Mouse (Mus musculus) olfactory bulb, adult 2 months (tissue): ENCODE measurements around the gene Akt1s1.

Source experiments
- CTCF ChIP-seq: fragments of 200-500 bp; IDR thresholded peaks from 2 replicates; pipeline ENCODE4 v1.5.1; 2012; ENCODE audit warnings: low read depth, mild to moderate bottlenecking, low read length, moderate library complexity; ENCODE audit not compliant: insufficient read depth
- POLR2A ChIP-seq: fragments of 200-500 bp; IDR thresholded peaks from 2 replicates; pipeline ENCODE4 v1.6.1; 2012; ENCODE audit warnings: mild to moderate bottlenecking, low read depth, low read length, moderate library complexity; ENCODE audit not compliant: insufficient read depth

- TF ChIP-seq CTCF (no peak), POLR2A (no peak)
Measured at GRCm38 (mm10) chr7:44839491-44840191, 9.2 kb upstream of the Akt1s1 start.
